Mouse (Mus musculus) urinary bladder, postnatal 10 days (tissue): ENCODE measurements at regions not wholly inside any gene's neighbourhood (a gene's known extent, or its start where the extent isn't known, plus 50 kb on each side); places are given as distances from the start of the nearest gene placed in this dataset.

Experiments
- DNase-seq: peaks from one replicate; pipeline ENCODE4 v3.0.0; 2022; ENCODE audit warnings: low spot score

DNA sequence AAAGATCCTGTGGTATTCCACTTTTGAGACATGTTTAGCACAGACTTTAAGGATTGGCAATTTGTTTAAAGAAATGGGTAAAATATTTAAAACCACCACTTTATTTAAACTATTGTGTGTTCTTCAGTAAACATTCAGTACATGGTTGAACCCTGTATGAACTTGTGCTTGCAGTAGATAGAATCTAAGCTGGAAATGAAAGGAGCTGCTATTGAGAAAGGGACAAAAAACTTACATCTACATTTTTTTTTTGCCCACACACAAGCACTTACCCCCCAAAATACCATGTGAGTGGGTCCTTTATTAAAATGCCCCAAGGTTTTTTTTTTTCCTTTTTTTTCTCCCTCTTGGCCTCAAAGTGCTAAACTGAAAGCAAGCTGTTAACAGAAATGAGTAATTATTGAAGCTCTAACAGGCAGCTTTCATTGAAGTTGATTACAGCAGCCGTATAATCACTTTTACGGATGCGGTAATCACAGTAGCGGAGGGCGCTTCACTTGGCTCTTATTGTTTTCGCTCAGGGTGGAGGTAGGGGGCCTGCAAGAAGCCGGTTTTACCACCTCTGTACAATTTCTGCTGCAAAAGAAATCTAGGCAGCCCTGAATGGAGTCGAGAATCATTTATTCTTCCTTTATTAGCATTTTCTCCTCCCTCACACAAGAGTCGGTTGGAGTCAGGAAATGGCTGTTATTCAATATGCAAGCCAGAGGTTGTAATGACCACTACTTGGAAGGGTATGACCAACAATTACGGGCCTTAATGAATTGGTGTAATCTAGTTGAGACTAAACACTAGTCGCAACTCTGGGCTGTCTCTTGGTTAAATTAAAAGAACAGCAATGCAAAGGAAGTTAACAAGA, 257.7 kb downstream of the Lmo4 start:
- DNase-seq = no peak

DNA sequence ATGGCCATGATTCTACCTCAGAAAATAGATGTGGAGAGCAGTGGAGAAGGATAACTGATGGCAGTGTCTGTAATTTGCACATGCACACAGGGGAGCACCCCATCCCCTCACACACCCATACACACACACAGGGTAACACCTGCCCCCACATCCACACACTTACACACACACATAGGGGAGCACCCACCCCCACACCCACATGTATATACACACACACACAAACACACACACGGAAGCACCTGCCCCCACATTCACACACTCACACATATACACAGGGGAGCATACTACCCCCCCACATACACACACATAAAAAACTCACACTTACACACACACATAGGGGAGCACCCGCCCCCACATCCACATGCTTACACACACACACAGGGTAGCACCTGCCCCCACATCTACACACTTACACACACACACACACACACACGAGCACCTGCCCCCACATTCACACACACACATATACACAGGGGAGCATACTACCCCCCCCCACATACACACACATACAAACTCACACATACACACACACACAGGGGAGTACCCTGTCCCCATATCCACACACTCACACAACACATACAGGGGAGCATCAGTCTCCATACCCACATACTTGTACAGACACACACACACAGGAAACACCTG, 265.8 kb downstream of the Lmo4 start:
- no peak for DNase-seq

DNA sequence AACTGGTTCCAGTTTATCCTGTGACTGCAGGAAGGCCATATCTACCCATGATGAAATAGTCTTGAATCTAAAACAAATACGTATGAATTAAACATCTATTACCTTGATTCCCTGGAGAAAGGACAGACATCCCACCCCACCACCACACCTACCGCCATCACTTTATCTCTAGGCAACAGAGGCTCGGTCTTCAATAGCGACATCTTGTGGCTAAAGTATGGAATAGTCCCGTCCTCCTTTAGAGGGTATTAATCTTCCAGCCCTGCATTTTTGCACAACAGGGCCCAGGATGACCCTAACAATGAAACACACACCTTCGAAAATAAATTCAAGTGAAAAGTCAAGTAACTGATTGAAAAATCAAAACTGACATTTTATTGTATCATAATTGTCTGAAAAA, 279.7 kb downstream of the Lmo4 start:
- DNase-seq = no peak

DNA sequence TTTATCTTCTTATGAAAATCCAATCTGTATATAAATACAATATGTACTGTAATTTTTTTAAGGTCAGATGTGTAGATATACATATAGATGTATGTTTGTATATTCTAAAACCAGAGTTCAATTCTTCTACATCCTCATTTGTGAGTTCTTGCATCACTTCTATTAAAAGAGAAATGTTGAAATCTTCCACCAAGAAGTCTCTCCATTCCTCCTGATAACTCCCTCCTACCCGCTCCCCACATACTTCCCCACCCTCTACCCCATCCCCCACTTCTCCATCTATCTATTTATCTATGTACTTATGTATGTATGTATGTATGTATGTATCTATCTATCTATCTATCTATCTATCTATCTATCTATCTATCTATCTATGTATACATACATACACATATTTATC, 285.3 kb downstream of the Lmo4 start:
- DNase-seq = no peak

DNA sequence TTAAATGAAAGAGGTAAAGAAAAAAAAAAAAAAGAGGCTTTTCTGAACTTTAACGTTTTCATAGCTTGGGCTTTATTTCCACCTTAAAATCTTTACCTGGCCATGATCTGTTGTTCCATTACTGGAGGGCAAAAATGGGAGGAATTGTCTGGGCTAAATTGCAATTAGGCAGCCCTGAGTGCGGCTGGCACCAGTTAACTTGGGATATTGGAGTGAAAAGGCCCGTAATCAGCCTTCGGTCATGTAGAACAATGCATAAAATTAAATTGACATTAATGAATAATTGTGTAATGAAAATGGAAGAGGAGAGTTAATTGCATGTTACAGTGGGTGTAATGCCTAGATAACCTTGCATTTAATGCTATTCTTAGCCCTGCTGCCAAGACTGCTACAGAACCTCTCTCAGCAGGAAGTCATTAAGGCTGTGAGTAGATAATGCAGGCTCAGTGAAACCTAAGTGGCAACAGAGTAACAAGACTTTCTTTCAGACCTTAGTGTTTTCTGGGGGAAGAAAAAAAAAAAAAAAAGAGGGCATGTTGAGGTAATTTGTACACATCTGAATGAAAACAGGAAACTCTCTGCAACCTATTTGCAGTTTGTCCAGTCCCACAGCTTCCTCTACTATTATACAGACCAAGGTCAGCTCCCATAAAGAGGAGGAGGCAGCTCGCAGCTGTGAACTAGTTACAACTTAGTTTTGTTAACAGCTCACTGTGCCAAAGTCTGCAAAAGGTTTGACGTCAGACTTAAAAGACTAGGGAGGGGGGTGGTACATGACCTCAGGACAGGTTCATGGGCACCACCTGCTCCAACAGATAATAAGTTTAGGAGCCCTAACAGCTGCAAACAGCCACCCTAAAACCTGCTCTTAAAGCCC, 290.4 kb downstream of the Lmo4 start:
- DNase-seq = no peak

DNA sequence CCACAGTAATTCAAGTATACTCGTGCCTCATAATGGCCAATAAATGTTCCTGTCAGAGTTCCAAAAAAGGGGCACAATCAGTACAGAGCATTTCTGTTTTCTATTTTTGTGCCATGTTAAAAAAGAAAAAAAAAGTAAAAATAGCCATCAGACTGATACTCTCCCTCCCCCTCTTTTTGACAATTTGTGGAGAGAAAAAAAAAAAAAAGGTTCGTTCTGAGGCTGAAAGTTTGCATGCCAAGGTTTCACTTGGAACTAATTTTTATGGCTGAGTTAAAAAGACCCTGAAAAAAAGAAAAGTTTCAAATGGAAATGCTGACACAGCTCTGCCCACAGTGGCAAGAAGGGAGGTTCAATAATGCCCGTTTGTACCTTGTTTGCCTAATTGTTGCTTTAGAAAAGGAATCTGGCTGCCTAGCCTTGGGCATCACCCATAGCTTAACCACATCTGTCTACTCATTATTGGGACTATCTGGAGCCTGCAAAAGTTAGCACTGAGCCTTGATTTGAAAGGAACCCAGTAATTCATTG, 291.9 kb downstream of the Lmo4 start:
- no peak for DNase-seq

DNA sequence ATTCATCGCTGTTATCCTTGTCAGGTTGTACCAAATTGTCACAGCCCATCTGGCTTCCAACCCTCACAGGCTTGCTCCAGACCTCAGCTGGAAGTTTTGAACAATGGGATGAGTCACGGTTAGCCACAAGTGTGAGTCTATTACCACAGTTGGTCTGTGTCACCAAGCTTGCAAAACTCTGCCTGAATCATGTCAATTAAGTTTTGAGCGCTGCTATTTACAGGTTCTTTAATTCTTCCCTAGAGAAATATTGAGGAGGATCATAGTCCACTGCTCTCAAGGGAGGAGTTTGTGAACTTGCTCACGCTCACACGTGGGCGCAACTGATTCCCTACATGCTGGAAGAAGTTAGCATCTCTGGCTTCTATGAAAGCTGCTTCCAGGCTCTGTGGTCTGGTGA, 292.6 kb downstream of the Lmo4 start:
- DNase-seq = no peak

DNA sequence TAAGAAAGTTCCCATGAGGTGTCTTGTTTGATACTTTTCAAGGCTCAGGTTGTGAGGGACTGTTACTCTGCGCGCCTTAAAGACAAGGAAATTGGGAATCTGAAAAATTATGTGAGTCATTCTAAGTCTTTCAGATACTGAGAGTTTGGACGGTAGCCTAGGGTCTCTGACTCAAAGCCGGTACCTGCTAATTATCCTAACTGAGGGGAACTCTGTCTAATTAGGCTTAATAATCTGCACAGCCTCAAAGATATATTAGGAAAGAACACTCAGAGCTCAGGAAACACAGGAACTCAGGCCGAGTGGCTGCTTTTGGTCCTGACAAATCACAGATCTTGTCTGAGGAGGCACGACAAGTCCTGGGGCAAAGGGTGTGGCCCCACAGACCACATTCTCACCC, 295.7 kb downstream of the Lmo4 start:
- DNase-seq = no peak

DNA sequence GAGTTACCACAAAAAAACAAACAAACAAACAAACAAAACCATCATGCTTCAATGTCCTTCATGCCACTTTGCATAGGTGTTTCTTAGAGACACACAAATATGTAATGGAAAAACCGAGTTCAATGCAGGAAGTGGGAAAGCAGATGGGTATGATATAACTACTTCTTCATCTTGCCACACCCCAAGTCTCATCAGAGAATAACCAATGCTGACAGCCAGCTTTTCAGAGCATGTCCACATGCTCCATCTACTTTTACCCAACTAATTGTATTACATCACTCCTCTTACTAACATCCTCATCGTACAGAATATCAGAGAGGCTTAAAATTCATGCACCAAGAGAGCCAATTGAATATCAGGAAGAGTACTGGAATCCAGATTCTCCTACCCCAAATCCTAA, 301.6 kb downstream of the Lmo4 start:
- DNase-seq = no peak

DNA sequence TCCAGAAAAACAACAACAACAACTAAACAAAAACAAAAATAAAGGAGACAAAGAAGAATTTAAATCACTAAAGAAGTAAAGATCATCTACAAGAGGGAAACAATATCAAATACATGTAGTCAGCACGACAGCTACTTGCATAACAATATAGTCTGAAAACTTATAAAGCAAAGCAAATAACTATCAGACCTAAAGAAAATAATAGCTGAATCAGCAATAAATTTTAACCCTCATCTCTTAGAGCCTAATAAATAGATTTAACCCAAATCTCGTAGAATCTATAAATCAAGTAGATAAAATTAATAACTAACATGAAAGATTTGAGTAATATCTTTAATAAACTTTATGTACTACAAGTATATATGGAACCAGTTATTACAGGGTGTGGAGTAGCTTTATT, 324.2 kb downstream of the Lmo4 start:
- no peak for DNase-seq

DNA sequence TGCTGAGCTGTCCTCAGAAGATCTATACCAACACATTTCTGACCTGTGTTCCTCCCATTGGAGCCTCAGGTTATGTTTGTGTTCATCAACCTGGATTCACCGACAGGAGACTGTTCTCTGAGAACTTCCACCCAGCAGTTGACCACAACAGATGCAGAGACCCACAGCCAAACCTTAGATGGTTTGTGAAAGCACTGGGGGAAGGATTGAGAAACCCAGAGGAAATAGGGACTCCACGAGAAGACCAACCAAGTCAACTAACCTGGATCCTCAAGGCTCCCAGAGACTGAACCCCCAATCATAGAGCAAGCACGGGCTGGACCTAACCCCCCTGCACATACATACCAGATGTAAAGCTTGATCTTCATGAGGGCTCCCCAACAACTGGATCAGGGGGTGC, 331.1 kb downstream of the Lmo4 start:
- DNase-seq = no peak

DNA sequence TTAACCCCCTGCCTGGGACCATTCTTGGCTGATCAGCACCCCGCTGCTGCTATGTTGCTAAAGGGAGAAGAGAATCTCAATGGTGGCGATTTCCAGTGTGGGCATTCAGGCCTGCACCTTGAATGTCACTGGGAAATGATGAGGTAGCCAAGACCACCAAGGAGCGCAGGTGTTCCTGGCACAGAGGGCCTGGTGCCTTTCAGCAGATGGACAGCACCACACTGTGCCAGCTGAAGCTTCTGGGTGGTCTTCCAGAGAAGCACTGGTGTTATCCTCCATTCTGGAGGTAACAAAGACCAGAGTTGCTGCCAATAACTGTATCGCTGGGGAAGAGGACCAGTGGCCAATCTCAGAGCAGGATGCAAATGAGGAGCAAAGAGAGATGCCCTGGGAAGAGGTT, 338.5 kb downstream of the Lmo4 start:
- DNase-seq = no peak

DNA sequence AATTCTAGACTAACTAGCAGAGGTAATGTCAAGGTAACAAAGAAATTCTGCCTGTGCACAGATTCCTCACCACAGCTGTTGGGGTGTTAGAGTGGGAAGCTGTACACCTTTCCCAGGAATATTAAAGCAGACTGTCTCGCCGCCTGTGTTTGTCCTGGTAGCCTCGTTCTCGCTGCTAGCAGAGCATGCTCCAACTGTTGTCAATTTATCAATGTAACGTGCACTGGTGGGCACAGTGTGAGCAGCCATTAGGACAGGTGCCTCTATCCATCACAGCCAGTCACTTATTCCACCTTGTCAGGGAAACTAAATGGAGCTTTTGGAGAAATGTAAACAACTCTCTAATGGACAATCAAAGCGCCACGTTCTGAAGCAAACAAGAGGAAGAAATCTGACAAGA, 339.4 kb downstream of the Lmo4 start:
- DNase-seq = no peak

DNA sequence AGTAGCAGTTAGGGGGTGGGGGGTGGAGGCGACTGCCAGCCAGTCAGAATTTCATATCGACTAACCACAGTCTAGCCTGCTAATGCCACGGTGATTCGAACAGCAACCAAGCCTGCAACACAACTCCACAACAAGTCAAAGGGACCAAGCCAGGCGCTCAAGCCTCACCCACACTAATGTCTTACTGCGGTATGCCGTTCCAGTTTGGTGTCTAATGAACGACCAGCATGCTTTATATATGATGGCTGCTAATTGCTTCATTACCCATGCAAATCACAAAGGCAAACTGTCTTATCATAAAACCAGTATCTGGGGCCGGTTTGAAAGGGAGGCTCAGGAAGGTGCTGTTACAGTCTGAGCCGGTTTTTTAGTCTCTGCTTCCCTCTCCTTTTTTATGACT, 340.5 kb downstream of the Lmo4 start:
- DNase-seq = no peak

DNA sequence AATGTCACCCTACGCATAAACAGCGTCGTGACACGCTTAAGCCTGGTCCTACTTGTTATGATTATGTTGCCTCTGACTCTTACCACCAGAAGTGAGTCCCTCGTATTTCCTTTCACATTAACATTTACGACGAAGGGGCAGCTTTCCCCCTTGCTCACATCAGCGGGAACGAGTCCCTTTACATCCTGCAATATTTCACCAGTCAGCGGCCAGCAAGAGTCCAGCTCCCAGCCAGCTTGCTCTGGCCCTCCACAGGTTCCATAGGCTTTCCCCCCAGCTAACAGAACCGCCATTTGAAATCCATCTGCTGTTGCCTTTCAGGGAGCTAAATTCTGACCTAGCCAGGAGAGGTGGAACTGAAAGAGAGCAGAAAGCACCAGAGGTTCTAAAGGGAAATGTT, 342.5 kb downstream of the Lmo4 start:
- no peak for DNase-seq

DNA sequence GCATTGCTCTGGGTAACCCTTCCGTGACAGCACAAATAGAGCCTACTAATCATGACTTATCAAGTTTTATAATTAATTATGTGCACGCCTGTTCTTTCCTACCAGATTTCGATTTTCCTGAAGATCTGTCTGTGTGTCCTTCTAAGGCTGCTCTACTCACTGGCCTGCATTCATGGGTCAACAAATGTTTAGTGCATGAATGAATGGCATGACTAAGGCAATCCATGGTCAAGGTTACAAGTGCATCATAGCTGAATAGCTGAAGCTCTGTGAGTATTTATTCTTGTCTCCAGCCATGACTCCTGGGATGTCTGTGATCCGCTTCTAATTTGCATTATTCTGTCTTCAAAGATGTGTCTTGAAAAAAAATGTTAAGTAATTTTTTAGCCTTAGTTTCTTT, 343.2 kb downstream of the Lmo4 start:
- DNase-seq = no peak

DNA sequence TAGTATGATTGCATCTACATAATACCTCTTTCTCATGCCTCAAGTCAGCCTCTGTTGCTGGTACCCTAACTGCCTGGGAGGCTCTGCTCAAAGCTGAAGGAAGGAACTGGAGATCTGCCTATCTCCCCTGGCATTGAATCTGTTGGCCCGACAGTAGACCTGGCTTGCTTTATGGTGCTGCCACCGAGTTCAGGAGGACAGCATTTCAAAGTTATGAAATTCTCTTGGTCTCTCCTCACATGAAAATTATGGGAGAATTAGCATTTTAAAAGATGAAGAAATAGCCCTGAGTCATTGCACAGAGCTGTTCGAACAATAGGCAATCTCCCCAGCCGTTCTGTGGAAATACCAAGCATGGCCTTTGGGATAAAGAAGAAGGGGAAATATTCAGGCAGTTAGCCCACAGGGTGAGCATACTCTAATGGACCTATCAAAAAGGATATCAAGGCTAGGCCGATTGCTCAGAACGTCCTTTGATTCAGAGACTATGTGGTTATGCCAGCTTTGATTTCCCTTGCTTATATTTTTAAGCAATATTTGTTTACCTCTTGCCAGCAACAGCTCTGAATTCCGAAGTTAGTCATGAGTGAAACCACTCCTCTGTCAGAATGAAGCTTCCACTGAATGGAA, 369.3 kb downstream of the Lmo4 start:
- DNase-seq = no peak

DNA sequence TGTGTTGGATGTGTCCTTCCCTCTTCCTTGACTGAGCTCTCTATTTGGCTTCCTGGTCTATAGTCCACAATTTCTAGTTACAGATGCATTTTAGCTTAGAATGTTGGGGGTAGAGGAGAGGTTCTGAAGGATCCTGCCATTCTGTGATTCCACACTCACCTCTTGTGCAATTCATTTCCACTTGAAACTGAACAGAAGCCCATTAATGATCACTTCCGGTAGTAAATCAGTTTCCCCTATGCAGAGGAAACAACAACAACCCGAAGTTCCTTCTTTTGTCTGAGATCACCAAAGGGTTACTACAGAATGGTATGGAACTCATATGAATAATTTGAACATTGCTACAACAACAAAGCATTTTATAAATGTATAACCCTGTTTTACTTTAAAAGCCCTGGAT, 370.3 kb downstream of the Lmo4 start:
- no peak for DNase-seq

DNA sequence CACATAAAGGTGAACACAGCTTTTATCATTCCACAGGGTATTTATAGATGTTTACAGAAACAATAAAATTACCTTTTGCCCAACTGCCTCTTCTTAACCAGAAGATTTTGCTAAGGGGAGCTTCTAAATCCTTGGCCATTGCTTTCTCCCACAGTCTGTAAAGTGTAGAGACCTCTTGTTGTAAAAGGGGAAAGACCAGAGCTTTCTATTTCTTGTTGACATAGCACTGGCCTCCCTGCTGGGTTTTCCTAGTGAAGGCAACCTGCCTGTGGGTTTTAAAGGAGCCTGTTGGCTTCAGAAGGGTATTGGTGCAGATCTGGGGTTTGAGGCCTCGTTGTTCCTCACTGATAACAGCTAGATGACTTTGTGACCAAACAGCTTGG, 381.6 kb downstream of the Lmo4 start:
- DNase-seq = no peak

DNA sequence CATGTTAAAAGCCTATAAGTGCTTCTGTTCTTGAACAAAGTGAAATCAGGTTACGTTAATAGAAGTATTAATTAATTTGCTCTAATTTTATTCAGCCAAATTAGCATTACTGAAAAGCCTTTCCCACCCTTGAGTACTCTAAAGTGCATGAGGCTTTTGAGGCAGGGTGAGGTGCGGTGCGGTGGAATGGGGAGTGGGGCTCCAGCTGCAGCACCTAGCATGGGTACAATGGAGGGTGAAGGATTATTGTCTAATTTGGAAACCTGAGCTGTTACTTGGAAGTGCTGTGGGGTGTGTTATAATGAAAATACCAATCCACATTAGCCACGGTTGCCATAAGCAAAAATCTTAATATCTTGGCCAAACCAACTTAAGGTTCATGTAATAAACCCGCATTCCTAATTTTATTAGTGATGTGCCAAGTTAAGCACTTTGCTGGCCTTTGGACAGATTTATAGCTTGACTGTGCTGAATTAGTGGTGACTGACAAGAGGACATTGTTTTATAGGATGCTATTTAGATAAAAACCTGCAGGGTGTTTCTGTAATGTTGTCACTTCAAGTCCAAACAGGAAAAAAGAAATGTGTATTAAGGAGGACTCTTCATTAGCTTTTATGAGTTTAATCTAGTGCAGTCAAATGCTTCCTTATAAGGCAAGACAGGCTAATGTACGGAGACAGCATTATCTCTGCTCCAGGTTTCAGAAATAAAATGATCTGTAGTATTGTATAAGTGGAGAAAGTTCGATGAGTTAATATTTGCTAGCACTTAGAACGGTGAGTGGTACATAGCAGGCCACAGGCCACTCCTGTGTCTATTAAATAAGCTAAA, 382.2 kb downstream of the Lmo4 start:
- no peak for DNase-seq

DNA sequence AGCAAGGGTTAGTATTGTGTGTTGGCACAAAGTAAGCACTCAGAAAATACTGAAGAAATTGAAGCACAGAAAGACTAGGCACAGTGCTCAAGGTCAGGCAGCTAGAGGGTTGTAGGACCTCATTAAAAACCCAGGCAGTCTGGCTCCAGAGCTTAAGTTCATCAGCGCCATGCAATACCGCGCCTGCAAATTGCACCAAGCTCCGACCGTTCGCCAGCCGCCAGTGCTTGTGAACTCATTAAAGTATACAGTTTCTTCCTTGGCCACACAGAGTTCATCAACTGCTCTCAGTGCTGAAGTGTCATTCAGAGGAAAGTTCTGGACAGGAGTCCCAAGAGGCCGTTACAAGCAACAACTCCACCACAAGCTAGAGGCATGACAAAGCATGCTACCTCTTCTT, 397.5 kb downstream of the Lmo4 start:
- no peak for DNase-seq
